Mouse (Mus musculus) neural tube, embryonic 14.5 days (tissue): ENCODE measurements around the gene Dclre1a. TPM values are rescaled to one million over a fixed set of nuclear protein-coding genes. Genes with fewer than 3 reads are reported as not detected.
"Not testable (repeated sequence)": the region's sequence is repeated elsewhere in the genome, so short reads cannot be mapped to it uniquely, and the experiment has no call there.

Source experiments
- ATAC-seq: fragments of 200-750 bp; cut with Nextera tagmentation; 2 replicates; pipeline ENCODE4 v1.8.0; 2017; ENCODE audit warnings: low read depth, mild to moderate bottlenecking, moderate TSS enrichment, moderate library complexity
- H3K27ac ChIP-seq: fragments of 300-500 bp; sonication (generic); 2 replicates; pipeline ENCODE4 v1.5.1; 2014; ENCODE audit warnings: low read depth, mild to moderate bottlenecking, control low read depth, low read length, moderate library complexity, mixed read lengths
- H3K27me3 ChIP-seq: fragments of 300-500 bp; sonication (generic); 2 replicates; pipeline ENCODE4 v1.6.1; 2014; ENCODE audit warnings: low read length; ENCODE audit not compliant: control insufficient read depth, insufficient read depth
- H3K36me3 ChIP-seq: fragments of 300-500 bp; sonication (generic); 2 replicates; pipeline ENCODE4 v1.6.1; 2014; ENCODE audit warnings: low read length, mixed read lengths; ENCODE audit not compliant: control insufficient read depth, insufficient read depth
- H3K4me1 ChIP-seq: fragments of 300-500 bp; sonication (generic); 2 replicates; pipeline ENCODE4 v1.6.1; 2014; ENCODE audit warnings: low read length; ENCODE audit not compliant: control insufficient read depth, insufficient read depth
- H3K4me2 ChIP-seq: fragments of 300-500 bp; sonication (generic); 2 replicates; pipeline ENCODE4 v1.6.1; 2014; ENCODE audit warnings: mild to moderate bottlenecking, low read depth, low read length, control low read depth
- H3K4me3 ChIP-seq: fragments of 300-500 bp; sonication (generic); 2 replicates; pipeline ENCODE4 v1.5.1; 2014; ENCODE audit warnings: low read depth, low read length, control low read depth, mixed read lengths
- H3K9ac ChIP-seq: fragments of 300-500 bp; sonication (generic); replicated peaks from 2 replicates; pipeline ENCODE4 v1.6.1; 2014; ENCODE audit warnings: low read depth, mild to moderate bottlenecking, control low read depth, low read length, mixed read lengths
- H3K9me3 ChIP-seq: fragments of 300-500 bp; sonication (generic); 2 replicates; pipeline ENCODE4 v1.6.1; 2016; ENCODE audit warnings: low read length; ENCODE audit not compliant: control insufficient read depth
- WGBS: fragments of 180-500 bp; shearing (Covaris S2); extraction: QIAGEN DNeasy Blood & Tissue Kit; methylation state at CpG from one replicate; pipeline ENCODE4 v1.1.7; 2014; 5-methylcytosine and 5-hydroxymethylcytosine counted together
- polyA plus RNA-seq: library from polyadenylated mRNA; unstranded; fragments of >200 nt; fragmentation: Nextera tagmentation; extraction: Ambion mirVana; gene quantifications from 2 replicates; pipeline ENCODE4 v1.2.1, GENCODE M21; 2014

Dclre1a gene
- polyA plus RNA-seq, 1 experiment from 2014 or later, result 11.4 TPM

DNA sequence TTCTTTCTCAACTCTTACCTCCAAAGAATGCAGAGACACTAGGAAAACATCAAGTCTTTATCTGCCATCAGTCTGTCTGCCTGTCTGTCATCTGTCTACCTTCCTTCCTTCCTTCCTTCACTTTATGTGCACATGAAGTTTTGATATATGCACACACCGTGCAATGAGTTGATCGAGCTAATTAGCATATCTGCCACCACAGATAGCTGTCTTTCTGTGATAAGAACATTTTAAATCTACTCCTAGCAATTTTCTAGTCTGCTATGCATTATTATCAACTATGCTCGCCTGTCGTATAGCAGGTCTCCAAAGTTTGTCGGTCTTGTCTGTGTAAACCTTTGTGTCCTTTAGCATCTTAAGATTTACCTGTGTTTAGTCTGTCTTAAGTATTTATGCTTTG is 44.5 kb downstream of the Dclre1a start:
- not testable (repeated sequence) for H3K4me2 ChIP-seq, H3K27ac ChIP-seq, H3K9me3 ChIP-seq, H3K4me1 ChIP-seq, H3K27me3 ChIP-seq, ATAC-seq, H3K9ac ChIP-seq, H3K4me3 ChIP-seq, H3K36me3 ChIP-seq
- WGBS, result no CpG with 5 or more reads among the region's 5 CpGs

DNA sequence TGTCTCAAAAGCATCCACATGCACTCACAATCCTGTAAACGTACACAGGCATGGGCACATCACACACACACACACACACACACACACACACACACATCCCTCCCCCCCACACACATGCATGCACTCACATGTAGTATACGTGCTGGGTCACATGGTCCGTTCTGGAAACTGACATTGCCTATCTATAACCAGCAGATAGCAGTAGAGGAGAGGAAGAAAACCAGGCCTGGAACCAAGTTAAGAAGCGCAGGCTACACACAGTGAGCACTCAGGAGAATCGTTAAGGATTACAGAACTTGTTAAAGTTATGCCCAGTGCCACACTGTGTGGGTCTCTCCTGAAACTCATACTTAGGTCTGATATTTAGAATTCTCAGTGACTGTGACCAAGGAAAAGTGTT is 45.0 kb downstream of the Dclre1a start:
- ATAC-seq, H3K4me1 ChIP-seq, H3K27me3 ChIP-seq, H3K27ac ChIP-seq, H3K9ac ChIP-seq, H3K4me2 ChIP-seq, H3K9me3 ChIP-seq, H3K36me3 ChIP-seq, H3K4me3 ChIP-seq: not testable (repeated sequence)
- WGBS, result no CpG with 5 or more reads among the region's 5 CpGs

DNA sequence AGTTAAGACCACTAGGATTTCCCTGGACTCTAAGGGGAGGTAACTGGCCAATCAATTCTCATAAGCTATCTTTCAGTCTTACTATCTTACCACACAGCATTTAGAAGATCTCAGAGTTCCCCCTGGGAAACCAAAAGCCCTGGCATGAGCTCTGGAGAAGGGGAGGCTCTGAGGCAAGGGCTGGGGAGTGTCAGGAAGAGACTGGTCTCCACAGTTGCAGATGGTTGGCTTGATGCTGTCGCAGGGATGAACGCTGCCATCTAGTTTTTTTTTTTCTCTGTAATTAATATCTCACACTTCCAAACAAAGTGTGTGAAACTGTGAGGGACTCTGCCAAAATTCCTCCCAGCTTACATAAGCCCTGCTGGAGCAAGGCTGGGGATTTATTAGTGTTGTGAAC is 53.9 kb downstream of the Dclre1a start:
- not testable (repeated sequence) for H3K36me3 ChIP-seq, H3K9ac ChIP-seq, H3K4me1 ChIP-seq, H3K27me3 ChIP-seq, H3K4me2 ChIP-seq, ATAC-seq, H3K4me3 ChIP-seq, H3K9me3 ChIP-seq, H3K27ac ChIP-seq
- WGBS, result no CpG with 5 or more reads among the region's 2 CpGs

DNA sequence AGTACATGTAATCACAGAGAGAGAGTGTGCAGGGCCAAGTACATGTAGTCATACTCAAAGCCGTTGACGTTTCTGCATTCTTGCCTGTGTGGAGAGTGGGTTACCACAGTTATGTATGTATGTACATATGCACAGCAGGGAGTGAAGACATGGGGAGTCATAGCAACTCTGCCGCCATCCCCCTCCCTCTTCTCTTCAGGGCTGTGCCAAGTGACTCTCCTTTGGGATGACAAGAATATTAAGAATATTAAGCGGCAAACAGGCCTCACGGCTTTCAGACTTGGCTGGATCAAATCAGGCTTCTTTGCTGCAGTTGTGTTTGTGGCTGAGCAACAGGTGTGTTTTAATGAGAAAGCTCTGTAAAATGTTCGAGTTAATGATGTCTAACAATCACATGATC is 58.4 kb downstream of the Dclre1a start:
- WGBS, result 90% methylated on average over 6 of the region's 6 CpGs
- Histone ChIP-seq H3K9ac (no peak overlapping the region), H3K27ac (no peak overlapping the region), H3K4me3 (no peak overlapping the region), H3K4me1 (no peaks in the 10 kb centered on the region), H3K36me3 (no peaks in the 10 kb centered on the region), H3K27me3 (no peaks in the 10 kb centered on the region), H3K4me2 (no peak overlapping the region), H3K9me3 (no peaks in the 10 kb centered on the region)
- ATAC-seq, result no peak

DNA sequence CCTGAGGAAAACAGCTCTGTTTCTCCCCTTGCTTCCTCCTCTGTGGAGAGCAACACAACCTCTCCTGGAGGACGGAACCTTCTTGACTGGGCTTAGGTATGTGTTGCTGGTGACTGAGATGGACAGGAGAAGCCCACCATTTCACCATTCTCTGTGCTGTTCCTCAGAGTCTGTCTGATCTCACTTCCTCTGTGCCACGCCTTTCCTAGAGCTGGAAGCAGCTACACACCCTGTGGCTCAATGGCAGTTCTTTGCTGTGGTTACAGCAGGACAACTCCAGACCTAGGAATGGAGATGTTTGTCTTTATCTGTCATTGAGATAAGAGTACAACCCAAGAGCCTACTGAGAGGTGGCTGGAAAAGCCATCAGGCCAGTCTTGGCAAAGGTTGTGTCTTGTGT is 60.7 kb downstream of the Dclre1a start:
- ATAC-seq, result no peak
- Histone ChIP-seq H3K36me3 (no peaks in the 10 kb centered on the region), H3K27me3 (no peaks in the 10 kb centered on the region), H3K4me3 (no peak overlapping the region), H3K4me2 (no peak overlapping the region), H3K9me3 (no peaks in the 10 kb centered on the region), H3K9ac (no peak overlapping the region), H3K4me1 (no peaks in the 10 kb centered on the region), H3K27ac (no peak overlapping the region)
- 94% methylated on average over 2 of the region's 2 CpGs for WGBS

DNA sequence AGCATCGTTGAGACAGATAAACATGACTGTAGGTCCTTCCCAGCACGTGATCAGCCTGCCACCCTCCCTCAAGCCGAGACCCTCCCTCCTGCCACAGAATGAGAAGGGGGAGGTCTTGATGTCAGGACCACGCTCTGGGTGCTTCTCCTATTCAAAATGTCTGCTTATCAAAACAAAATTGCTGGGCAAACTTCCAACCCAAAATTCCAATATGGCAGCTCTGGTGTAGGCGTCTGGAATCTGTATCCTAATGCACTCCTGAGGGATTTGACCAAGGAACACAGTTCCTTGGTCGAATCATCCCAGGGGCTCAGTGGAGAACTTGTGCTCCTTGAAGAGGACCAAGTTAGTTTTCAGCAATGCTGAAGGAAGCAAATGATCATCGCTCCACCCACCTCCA is 61.1 kb downstream of the Dclre1a start:
- 91% methylated on average over 7 of the region's 7 CpGs for WGBS

DNA sequence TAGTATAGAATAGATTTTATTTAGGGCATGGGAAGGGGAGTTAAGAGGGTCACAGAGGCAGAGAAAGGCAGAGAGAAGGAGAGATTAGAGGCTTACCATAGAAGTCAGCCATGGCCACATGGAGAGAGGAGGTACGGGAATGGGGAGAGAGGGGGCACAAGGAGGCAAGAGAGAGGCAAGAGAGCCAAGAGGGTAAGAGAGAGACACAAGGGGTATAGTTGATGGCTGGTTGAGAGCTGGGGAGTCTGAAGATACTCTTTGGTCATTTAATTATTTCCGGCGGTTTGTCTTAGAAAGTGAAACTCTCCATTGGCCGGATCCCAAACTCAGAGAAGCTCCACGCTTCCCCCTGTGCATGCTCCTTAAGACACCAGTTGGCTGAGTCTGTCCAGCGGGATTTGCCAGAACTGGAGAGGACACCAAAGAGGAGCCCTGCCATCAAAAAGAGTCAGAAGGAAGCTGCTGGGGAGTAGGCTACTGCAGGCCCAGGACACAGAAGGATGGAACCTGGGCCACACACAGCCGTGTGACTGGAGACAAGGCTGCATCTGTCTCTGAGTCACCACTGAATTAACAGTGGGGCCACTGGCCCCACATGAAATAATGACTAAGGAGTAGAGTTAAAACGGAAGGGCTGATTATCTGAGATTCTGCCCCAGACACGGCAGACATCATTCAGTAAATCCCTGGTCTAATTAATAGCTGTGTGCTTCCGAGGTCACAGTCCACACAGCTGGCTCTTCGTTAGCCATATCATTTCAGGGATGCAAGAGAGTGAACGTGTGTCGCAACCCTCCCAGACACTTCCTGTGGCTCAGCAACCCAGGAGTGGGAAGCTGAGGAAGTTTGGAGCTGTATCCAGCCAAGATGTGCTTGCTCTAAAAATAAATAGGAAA is 62.4 kb downstream of the Dclre1a start:
- Histone ChIP-seq H3K27me3 (no peaks in the 10 kb centered on the region), H3K36me3 (no peaks in the 10 kb centered on the region), H3K27ac (no peak overlapping the region), H3K4me3 (no peak overlapping the region), H3K4me2 (no peak overlapping the region), H3K9me3 (no peaks in the 10 kb centered on the region), H3K4me1 (no peaks in the 10 kb centered on the region), H3K9ac (no peak overlapping the region)
- 67% methylated on average over 13 of the region's 13 CpGs for WGBS
- ATAC-seq, result no peak

More for the DNA sequence above, 61.1 kb downstream of the Dclre1a start:
- H3K4me2 ChIP-seq, result no peak overlapping the region
- no peaks in the 10 kb centered on the region for H3K9me3 ChIP-seq
- no peak overlapping the region for H3K9ac ChIP-seq
- no peak overlapping the region for H3K27ac ChIP-seq
- ATAC-seq, result no peak
- no peak overlapping the region for H3K4me3 ChIP-seq
- no peaks in the 10 kb centered on the region for H3K36me3 ChIP-seq
- no peaks in the 10 kb centered on the region for H3K27me3 ChIP-seq
- no peaks in the 10 kb centered on the region for H3K4me1 ChIP-seq

DNA sequence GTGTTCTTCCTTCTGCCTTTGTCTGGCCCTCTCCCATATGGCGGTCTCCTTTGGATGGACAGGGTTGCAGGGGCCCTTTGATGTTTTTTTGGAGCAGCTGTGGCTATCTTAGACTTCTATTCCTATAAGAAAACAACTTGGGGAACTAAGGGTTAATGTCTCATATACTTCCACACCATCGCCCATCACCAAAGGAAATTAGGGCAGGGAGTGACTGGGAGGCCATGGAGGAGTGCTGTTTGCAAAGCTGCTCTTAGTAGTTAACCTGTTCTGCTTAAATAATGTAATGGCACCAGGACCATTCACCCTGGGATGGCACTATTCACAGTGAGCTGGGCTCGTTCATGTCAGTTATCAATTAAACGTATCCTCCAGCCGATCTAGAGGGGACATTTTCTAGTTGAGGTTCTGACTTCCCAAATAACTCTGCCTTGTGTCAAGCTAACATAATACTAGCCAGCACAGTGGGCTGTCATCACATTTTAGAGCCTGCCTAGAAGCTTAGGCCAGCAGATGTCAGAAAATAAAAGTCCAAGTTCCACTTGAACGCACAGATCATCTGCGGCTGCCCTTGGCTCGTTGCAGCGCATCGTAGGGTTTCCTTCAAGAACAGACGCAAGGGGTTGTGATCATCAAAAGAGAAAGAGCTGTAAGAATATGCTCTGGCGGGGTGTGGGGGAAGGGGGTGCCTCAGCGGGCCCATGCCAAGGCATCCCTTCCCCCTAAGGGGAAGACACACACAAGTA is 63.2 kb downstream of the Dclre1a start:
- no peaks in the 10 kb centered on the region for H3K27me3 ChIP-seq
- H3K36me3 ChIP-seq, result no peaks in the 10 kb centered on the region
- H3K9ac ChIP-seq, result no peak overlapping the region
- no peaks in the 10 kb centered on the region for H3K9me3 ChIP-seq
- H3K27ac ChIP-seq, result no peak overlapping the region
- H3K4me3 ChIP-seq, result no peak overlapping the region
- ATAC-seq, result no peak
- no peaks in the 10 kb centered on the region for H3K4me1 ChIP-seq
- WGBS, result 39% methylated on average over 13 of the region's 13 CpGs
- H3K4me2 ChIP-seq, result no peak overlapping the region
